Mouse (Mus musculus): ENCODE data around the gene Olfr715.
"Not testable (repeated sequence)": the region's sequence is repeated elsewhere in the genome, so short reads cannot be mapped to it uniquely, and the experiment has no call there.

The Olfr715 gene

DNA sequence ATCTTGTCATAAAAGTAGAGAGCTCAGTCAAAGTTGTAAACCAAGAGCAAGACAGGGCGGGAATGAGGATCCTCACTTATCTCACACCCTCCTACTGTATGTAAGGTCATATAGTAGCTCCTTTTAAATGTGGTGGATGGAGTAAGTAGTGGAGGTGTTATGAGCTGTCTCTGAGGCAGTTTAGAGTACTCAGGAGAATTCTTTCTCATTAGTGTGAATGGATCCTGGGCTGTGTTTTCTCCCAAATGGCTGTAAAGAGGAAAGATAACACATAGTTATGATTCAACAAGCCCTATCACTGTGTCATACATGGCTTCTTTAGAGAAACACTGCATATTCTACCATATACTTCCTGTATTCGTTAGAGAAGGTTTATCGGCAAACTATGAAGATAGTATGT, at the start of gene Olfr715:
TSS of gene Olfr715 (minus strand) at position 101 of the 400 bp plus-strand sequence.
- not testable (repeated sequence) for DNase-seq (ENCODE audit: low spot score in 2 of 2)

DNA sequence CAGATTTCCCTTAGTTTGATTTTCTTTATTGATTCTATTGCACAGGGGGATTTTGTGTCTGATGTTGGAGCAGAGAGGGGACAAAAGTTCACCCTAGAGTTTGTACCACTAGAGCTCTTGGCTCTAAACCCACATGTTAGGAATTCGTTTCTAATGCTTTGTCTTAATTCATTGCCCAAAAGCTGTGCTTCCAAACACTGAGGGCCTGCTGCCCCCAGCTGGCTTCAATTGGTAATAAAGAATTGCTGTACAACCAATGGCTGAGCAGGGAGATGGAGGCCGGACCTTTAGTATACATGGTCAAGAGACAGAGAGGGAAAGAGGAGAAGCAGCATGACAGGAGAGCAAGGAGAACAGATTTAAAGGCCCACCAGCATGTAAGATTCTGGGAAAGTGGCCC, 49.5 kb upstream of the Olfr715 start:
- DNase-seq (ENCODE audit: low spot score in 2 of 2): no peak

DNA sequence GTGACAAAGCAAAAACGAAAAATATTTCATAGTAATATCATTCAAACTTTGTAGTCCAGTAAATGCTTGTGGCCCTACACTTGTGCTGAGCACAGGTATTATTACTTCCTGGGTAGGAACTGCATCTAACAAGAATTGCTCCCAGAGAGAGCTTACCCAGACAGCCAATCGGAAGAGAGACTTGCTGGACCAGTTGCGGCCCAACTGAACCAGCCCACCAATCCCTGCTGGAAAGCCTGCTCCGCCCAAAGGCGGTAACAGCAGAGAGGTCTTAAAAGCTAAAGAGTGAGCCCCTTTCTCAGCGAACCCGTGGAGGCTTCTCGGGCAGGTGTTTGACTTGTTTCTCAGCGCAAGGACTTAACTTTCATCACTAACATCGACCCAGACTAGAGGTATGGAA, 35.8 kb upstream of the Olfr715 start, which contains the start of gene Nlrp14:
TSS of gene Nlrp14 (plus strand) at position 301 of the 400 bp plus-strand sequence.
- no peak for DNase-seq (ENCODE audit: low spot score in 2 of 2)

DNA sequence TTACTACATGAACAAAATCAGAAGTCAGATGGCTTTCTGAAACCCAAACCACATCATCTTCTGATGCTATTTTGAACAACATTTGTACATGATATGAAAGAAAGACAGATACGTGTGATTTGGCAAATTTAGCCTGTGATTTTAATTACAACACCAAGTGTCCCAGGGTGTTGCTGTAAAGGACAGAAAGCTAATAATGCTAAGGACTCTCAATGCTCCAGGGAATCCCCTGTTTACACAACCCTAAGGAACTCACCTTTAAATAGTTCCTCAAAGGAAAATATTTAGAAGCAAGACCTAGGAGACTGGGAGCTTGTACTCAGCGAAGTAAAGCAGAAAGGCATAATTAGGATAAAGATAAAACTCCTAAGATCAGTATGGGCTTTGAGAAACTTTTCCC, 7.1 kb upstream of the Olfr715 start, which contains the start of gene Olfr716:
TSS of gene Olfr716 (plus strand) at position 301 of the 400 bp plus-strand sequence.
- DNase-seq (ENCODE audit: low spot score in 2 of 2): not testable (repeated sequence)

DNA sequence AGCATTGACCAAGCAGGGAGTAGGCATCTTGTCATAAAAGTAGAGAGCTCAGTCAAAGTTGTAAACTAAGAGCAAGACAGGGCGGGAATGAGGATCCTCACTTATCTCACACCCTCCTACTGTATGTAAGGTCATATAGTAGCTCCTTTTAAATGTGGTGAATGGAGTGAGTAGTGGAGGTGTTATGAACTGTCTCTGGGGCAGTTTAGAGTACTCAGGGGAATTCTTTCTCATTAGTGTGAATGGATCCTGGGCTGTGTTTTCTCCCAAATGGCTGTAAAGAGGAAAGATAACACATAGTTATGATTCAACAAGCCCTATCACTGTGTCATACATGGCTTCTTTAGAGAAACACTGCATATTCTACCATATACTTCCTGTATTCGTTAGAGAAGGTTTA, 20.6 kb downstream of the Olfr715 start, which contains the start of gene Olfr715b:
TSS of gene Olfr715b (minus strand) at position 101 of the 400 bp plus-strand sequence.
- not testable (repeated sequence) for DNase-seq (ENCODE audit: low spot score in 2 of 2)

DNA sequence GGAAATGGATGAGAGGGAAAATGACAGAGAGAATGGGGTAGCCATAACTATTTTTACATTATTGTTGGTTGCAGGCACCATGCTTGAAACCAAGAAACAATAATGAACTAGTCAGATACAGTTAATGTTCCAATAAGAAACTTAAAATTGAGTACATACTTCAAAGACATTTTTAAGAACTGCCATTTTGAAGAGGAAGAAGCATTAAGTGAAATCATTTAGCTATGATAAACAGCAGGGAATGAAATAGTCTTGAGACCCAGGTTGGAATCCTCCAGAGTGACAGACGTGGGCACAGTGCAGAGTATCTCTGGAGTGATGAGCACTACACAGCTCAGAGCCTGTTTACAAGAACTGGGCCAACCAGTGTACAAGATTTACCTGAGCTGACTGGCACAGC, 38.0 kb downstream of the Olfr715 start, which contains the start of gene Olfr17:
TSS of gene Olfr17 (plus strand) at position 301 of the 400 bp plus-strand sequence.
- no peak for DNase-seq (ENCODE audit: low spot score in 2 of 2)

All from urinary bladder, adult 18-20 months (tissue).